Mouse (Mus musculus) olfactory bulb, adult 2 months (tissue): ENCODE results near the gene Rasa1.

Source experiments
- CTCF ChIP-seq: fragments of 200-500 bp; IDR thresholded peaks from 2 replicates; pipeline ENCODE4 v1.5.1; 2012; ENCODE audit warnings: low read depth, mild to moderate bottlenecking, low read length, moderate library complexity; ENCODE audit not compliant: insufficient read depth
- POLR2A ChIP-seq: fragments of 200-500 bp; IDR thresholded peaks from 2 replicates; pipeline ENCODE4 v1.6.1; 2012; ENCODE audit warnings: mild to moderate bottlenecking, low read depth, low read length, moderate library complexity; ENCODE audit not compliant: insufficient read depth

- TF ChIP-seq CTCF = no peak
- no peak for TF ChIP-seq POLR2A
Measured at GRCm38 (mm10) chr13:85310483-85310882, 21.6 kb upstream of the Rasa1 start.
